Mouse (Mus musculus) limb, embryonic 11.5 days (tissue): Measurements from ENCODE around the gene Sec22c. TPM values are rescaled to one million over a fixed set of nuclear protein-coding genes. Genes with fewer than 3 reads are reported as not detected.

Experiments
- ATAC-seq: fragments of 200-750 bp; cut with Nextera tagmentation; 2 replicates; pipeline ENCODE4 v1.8.0; 2017; ENCODE audit warnings: low read depth; ENCODE audit not compliant: insufficient number of reproducible peaks, low FRiP score, low TSS enrichment
- DNase-seq: peaks from one replicate; pipeline ENCODE4 v3.0.0-alpha.2; 2015; ENCODE audit warnings: low spot score
- H3K27ac ChIP-seq: fragments of 300-500 bp; sonication (generic); replicated peaks from 2 replicates; pipeline ENCODE4 v1.5.1; 2014; ENCODE audit warnings: low read depth, mild to moderate bottlenecking, low read length
- H3K27me3 ChIP-seq: fragments of 300-500 bp; sonication (generic); 2 replicates; pipeline ENCODE4 v1.6.1; 2014; ENCODE audit warnings: mild to moderate bottlenecking, low read length, mixed read lengths; ENCODE audit not compliant: control insufficient read depth, insufficient read depth
- H3K36me3 ChIP-seq: fragments of 300-500 bp; sonication (generic); 2 replicates; pipeline ENCODE4 v1.6.1; 2014; ENCODE audit warnings: mild to moderate bottlenecking, low read length, moderate library complexity, mixed read lengths; ENCODE audit not compliant: control insufficient read depth, insufficient read depth
- H3K4me1 ChIP-seq: fragments of 300-500 bp; sonication (generic); 2 replicates; pipeline ENCODE4 v1.6.1; 2014; ENCODE audit warnings: low read length, mixed read lengths; ENCODE audit not compliant: control insufficient read depth, insufficient read depth
- H3K4me2 ChIP-seq: fragments of 300-500 bp; sonication (generic); 2 replicates; pipeline ENCODE4 v1.6.1; 2014; ENCODE audit warnings: low read depth, mild to moderate bottlenecking, moderate library complexity; ENCODE audit not compliant: severe bottlenecking
- H3K4me3 ChIP-seq: fragments of 300-500 bp; sonication (generic); 2 replicates; pipeline ENCODE4 v1.5.1; 2014; ENCODE audit warnings: low read depth, low read length
- H3K9ac ChIP-seq: fragments of 300-500 bp; sonication (generic); 2 replicates; pipeline ENCODE4 v1.6.1; 2014; ENCODE audit warnings: mild to moderate bottlenecking, low read length
- H3K9me3 ChIP-seq: fragments of 300-500 bp; sonication (generic); 2 replicates; pipeline ENCODE4 v1.6.1; 2016; ENCODE audit warnings: low read length; ENCODE audit not compliant: control insufficient read depth
- WGBS: fragments of 180-500 bp; shearing (Covaris S2); extraction: QIAGEN DNeasy Blood & Tissue Kit; methylation state at CpG from one replicate; pipeline ENCODE4 v1.1.7; 2014; 5-methylcytosine and 5-hydroxymethylcytosine counted together
- polyA plus RNA-seq: library from polyadenylated mRNA; unstranded; fragments of >200 nt; fragmentation: Nextera tagmentation; extraction: Ambion mirVana; gene quantifications from 2 replicates; pipeline ENCODE4 v1.2.1, GENCODE M21; 2014

Sec22c gene
- polyA plus RNA-seq, 1 experiment from 2014 or later = 10.7 TPM

DNA sequence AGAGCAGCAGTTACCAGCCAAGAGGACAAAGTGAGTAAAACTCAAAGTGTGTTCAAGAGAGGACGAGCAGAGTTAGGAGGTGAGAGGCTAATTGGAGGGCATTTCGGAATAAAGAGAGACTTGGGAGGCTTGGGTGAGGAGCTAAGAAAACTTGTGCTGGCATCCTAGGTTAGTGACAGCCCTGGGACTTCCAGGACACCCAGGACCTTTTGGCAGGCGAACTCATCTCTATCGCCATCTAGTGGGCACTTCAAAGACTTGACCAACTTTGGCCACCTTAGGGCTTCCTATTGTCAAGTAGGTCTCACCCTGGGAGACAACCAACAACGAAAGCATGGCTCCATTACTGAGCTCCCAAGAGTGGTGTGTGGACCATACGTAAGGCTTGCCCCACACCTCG, 34.0 kb downstream of the Sec22c start:
- Histone ChIP-seq H3K36me3 (no peaks in the 10 kb centered on the region), H3K4me3 (no peak overlapping the region), H3K27ac (no peak overlapping the region), H3K9ac (no peak overlapping the region), H3K9me3 (no peaks in the 10 kb centered on the region), H3K4me2 (no peak overlapping the region), H3K4me1 (peaks cover 3% of the 10 kb centered on the region; the same call in 1 of the 2 replicates), H3K27me3 (peaks cover 20% of the 10 kb centered on the region)
- 19% methylated on average over 7 of the region's 7 CpGs for WGBS
- DNase-seq (peak; percentile 67), ATAC-seq (no peak)

DNA sequence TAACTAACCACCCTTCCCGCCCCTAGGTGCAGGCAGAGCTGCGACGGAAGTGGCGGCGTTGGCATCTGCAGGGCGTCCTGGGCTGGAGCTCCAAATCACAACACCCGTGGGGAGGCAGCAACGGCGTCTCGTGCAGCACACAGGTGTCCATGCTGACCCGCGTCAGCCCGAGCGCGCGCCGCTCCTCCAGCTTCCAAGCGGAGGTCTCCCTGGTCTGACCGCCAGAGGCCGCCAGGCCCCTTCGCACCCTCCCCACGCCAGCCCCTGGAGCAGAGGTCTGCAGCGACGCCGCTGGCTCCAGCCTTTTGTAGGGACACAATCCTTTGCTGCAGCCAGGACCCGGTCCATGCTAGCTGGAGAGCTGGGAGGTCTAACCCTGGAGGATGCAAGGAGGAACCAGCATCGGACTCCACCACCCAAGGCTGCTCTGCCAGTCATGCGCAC, 35.9 kb downstream of the Sec22c start:
- peaks cover 20% of the 10 kb centered on the region for H3K27me3 ChIP-seq
- H3K9me3 ChIP-seq = no peaks in the 10 kb centered on the region
- peak; percentile 86 for DNase-seq
- H3K4me3 ChIP-seq = peak overlapping the region; percentile 15
- peaks cover 3% of the 10 kb centered on the region; the same call in 1 of the 2 replicates for H3K4me1 ChIP-seq
- H3K9ac ChIP-seq = no peak overlapping the region
- peak overlapping the region; percentile 47 for H3K4me2 ChIP-seq
- H3K36me3 ChIP-seq = no peaks in the 10 kb centered on the region
- ATAC-seq = peak; percentile 56; the same call in 1 of the 2 replicates
- H3K27ac ChIP-seq = no peak overlapping the region
- 1% methylated on average over 28 of the region's 28 CpGs for WGBS

DNA sequence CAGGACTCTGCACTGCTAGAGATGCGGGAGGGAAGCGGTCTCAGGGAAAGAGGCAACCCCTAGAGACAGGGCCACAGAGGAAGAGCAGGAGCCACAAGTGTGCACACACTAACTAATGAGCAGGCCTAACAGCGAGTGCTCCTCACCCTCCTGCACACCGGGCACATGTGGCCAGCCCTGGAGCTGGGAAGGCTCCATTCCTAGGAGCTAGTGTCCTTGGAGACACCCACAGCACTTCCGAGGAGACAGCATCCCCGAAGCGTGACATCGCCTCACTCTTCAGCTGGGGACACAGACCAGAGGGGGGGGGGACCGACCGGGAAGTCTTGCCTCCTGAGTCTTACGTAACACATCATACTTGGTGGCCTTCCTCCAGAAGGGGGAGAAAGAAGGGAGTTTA, 37.5 kb downstream of the Sec22c start:
- ATAC-seq (no peak), DNase-seq (no peak)
- peaks cover 3% of the 10 kb centered on the region; the same call in 1 of the 2 replicates for H3K4me1 ChIP-seq
- no peak overlapping the region for H3K27ac ChIP-seq
- H3K4me2 ChIP-seq = no peak overlapping the region
- H3K9ac ChIP-seq = no peak overlapping the region
- no peaks in the 10 kb centered on the region for H3K9me3 ChIP-seq
- WGBS = 88% methylated on average over 11 of the region's 11 CpGs
- H3K4me3 ChIP-seq = no peak overlapping the region
- no peaks in the 10 kb centered on the region for H3K36me3 ChIP-seq
- H3K27me3 ChIP-seq = peaks cover 20% of the 10 kb centered on the region

- 78% methylated on average over 16 of the region's 16 CpGs for WGBS
- ATAC-seq = no peak
- Histone ChIP-seq H3K4me1 (peaks cover 3% of the 10 kb centered on the region; the same call in 1 of the 2 replicates), H3K36me3 (no peaks in the 10 kb centered on the region), H3K4me3 (no peak overlapping the region), H3K27me3 (peaks cover 20% of the 10 kb centered on the region), H3K27ac (no peak overlapping the region), H3K9ac (no peak overlapping the region), H3K9me3 (no peaks in the 10 kb centered on the region), H3K4me2 (no peak overlapping the region)
- no peak for DNase-seq
Observed at GRCm38 (mm10) chr9:121666957-121667630, 38.2 kb downstream of the Sec22c start.

GRCm38 (mm10) chr9:121664104-121664503, 41.2 kb downstream of the Sec22c start:
- H3K9ac ChIP-seq = no peak overlapping the region
- ATAC-seq = no peak
- peaks cover 5% of the 10 kb centered on the region; the same call in 1 of the 2 replicates for H3K27me3 ChIP-seq
- H3K36me3 ChIP-seq = no peaks in the 10 kb centered on the region
- no peak overlapping the region for H3K4me2 ChIP-seq
- no peak overlapping the region for H3K4me3 ChIP-seq
- H3K9me3 ChIP-seq = no peaks in the 10 kb centered on the region
- no peak for DNase-seq
- H3K4me1 ChIP-seq = 0 out of 2 replicates have a peak, but pooled peaks cover 3% of the 10 kb centered on the region
- H3K27ac ChIP-seq = no peak overlapping the region
- WGBS = 83% methylated on average over 5 of the region's 5 CpGs

DNA sequence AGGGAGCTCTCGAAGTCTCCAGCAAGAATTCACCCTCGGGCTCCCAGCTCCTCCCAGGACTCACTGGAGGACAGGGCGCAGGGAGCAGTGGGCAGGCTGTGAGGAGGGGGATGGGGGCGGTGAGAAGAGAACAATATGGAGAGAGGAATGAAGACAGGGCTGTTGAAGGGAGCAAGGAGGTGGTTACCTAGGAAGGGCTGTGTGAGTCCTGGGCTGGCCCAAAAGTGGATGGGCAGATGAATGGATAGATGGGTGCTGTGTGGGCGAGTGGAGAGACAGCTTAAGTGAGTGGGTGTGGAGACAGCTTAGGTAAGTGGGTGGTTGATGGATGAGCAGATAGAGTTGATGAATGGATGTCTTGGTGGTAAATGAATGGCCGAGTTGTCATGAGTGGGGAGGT, 41.8 kb downstream of the Sec22c start:
- no peaks in the 10 kb centered on the region for H3K36me3 ChIP-seq
- DNase-seq (no peak), ATAC-seq (no peak; the same call in 1 of the 2 replicates)
- H3K27me3 ChIP-seq = 0 out of 2 replicates have a peak, but pooled peaks cover 3% of the 10 kb centered on the region
- no peak overlapping the region for H3K9ac ChIP-seq
- 77% methylated on average over 6 of the region's 6 CpGs for WGBS
- H3K4me1 ChIP-seq = 0 out of 2 replicates have a peak, but pooled peaks cover 3% of the 10 kb centered on the region
- no peak overlapping the region for H3K4me2 ChIP-seq
- no peak overlapping the region for H3K4me3 ChIP-seq
- H3K9me3 ChIP-seq = no peaks in the 10 kb centered on the region
- no peak overlapping the region for H3K27ac ChIP-seq

GRCm38 (mm10) chr9:121659791-121660190, 45.5 kb downstream of the Sec22c start:
- Histone ChIP-seq H3K27me3 (no peaks in the 10 kb centered on the region), H3K4me3 (no peak overlapping the region), H3K4me2 (no peak overlapping the region), H3K4me1 (no peaks in the 10 kb centered on the region), H3K9ac (no peak overlapping the region), H3K9me3 (no peaks in the 10 kb centered on the region), H3K36me3 (no peaks in the 10 kb centered on the region), H3K27ac (no peak overlapping the region)
- DNase-seq (no peak), ATAC-seq (no peak)
- WGBS = 77% methylated on average over 7 of the region's 7 CpGs

DNA sequence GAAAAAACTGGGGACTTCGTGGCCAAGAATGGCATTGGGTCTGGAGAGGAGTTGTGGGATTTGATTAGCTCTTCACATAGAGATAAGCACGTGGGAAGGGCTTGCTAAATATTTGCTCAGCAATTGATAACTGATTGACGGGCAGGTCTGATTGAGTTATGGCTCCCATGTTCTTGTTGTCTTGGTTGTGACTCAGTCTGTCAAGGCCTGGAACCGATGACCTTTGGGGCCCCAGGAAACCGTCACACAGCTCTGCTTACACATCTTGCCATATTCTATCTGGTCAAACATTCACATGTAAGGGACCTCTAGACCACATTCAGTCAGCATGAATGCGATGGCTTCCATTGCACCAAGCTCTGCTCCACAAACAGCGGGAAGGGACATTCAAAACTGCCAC, 47.0 kb downstream of the Sec22c start:
- Histone ChIP-seq H3K27me3 (no peaks in the 10 kb centered on the region), H3K36me3 (no peaks in the 10 kb centered on the region)
- 85% methylated on average over 7 of the region's 7 CpGs for WGBS

More for the DNA sequence above, 47.0 kb downstream of the Sec22c start:
- DNase-seq (no peak), ATAC-seq (no peak)
- Histone ChIP-seq H3K4me2 (no peak overlapping the region), H3K4me3 (no peak overlapping the region), H3K27ac (no peak overlapping the region), H3K9me3 (no peaks in the 10 kb centered on the region), H3K4me1 (no peaks in the 10 kb centered on the region), H3K9ac (no peak overlapping the region)
